Comparison of ENCODE assay signal across 10 mouse cellular contexts in the genomic region with DNA sequence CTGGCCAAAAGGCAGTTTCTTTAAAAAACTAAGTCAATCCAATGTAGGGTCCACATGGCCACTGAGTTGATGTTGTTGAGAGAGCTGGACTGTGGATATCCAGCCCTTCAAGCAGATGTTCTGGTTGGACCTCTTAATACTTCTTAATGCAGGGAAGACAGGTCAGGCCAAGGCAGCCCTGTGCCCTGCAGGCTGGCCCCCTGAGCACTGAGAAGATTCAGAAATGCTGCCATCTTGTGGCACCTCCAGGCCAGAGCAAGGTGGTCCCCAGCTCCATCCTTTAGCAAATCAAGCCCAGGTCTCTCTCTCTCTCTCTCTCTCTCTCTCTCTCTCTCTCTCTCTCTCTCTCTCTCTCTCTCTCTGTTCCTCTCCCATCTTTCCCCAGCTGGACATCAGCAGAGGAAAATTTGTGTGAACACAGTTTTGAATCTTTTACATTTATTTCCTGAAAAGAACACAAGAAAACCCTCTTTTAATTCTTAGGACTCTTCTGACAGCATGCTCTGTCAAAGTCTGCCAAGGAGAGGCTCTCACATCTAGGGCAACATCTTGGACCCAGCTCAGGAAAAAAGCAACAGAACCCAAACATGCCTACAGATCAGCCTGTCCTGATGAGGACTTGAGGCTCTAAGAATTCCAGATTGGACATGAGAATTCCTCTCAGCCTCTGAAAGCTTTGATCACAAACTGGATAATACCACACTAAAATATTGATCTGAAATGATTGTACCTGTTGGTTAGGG.
A peak's percentile ranks its signal among the peaks of the same experiment; 100 is the strongest.
DNase-seq lines count a peak whose midpoint lies in the region; ATAC-seq and TF ChIP-seq lines count a peak whose summit lies in the region.
"Had no signal": no experiment of that assay in that cellular context is flagged by ENCODE, and none has a peak within 500 bp of the region (broad histone marks: within the 10 kb centered on the region; RNA-seq: fewer than 3 reads in every experiment).

No protein-coding gene starts in this region.

- intact Hi-C loops in gastrocnemius, adult 2 months (cut with DNase I): no loop called here

- H3K9me3 ChIP-seq in midbrain, postnatal 0 days (ENCODE audit: low read length): no peaks in the 10 kb centered on the region
- H3K9me3 ChIP-seq: embryonic facial prominence, embryonic 13.5 days; liver, embryonic 15.5 days had no signal

- peak; percentile 42 for DNase-seq in gastrocnemius, adult 2 months
- DNase-seq in gastrocnemius, adult 8-10 months (ENCODE audit: low spot score in 2 of 2): no peak
- DNase-seq in A20 (ENCODE audit: low read depth, low spot score): peak; percentile 48
- DNase-seq in adrenal gland, postnatal 25 days: peak; percentile 17
- peak; percentile 41 for DNase-seq in gastrocnemius, postnatal 25 days
- DNase-seq in kidney, postnatal 4 days: peak; percentile 74 to 75
- peak; percentile 40 for DNase-seq in midbrain, postnatal 0 days (ENCODE audit: low spot score)
- no peak for DNase-seq in urinary bladder, adult 18-20 months (ENCODE audit: low spot score in 2 of 2)

- no peak overlapping the region for H3K4me2 ChIP-seq in midbrain, postnatal 0 days (ENCODE audit: low read depth, low read length, poor library complexity, severe bottlenecking)
- H3K4me2 ChIP-seq: embryonic facial prominence, embryonic 13.5 days; liver, embryonic 15.5 days had no signal

- no peaks in the 10 kb centered on the region for H3K27me3 ChIP-seq in midbrain, postnatal 0 days (ENCODE audit: insufficient read depth, low read length)
- H3K27me3 ChIP-seq: liver, embryonic 15.5 days had no signal

- no peaks in the 10 kb centered on the region for H3K36me3 ChIP-seq in midbrain, postnatal 0 days (ENCODE audit: insufficient read depth, low read length)
- H3K36me3 ChIP-seq: embryonic facial prominence, embryonic 13.5 days; liver, embryonic 15.5 days had no signal

- H3K27ac ChIP-seq in gastrocnemius, adult 2 months: no peak overlapping the region
- no peak overlapping the region for H3K27ac ChIP-seq in midbrain, postnatal 0 days (ENCODE audit: low read depth, low read length)
- H3K27ac ChIP-seq: embryonic facial prominence, embryonic 13.5 days; liver, embryonic 15.5 days had no signal

- TF ChIP-seq CTCF in gastrocnemius, adult 2 months (IDR thresholded peaks at IDR 0.05): peak; percentile 56
- peak; percentile 72 for TF ChIP-seq CTCF in midbrain, postnatal 0 days (IDR thresholded peaks at IDR 0.05)

- no peak overlapping the region for H3K9ac ChIP-seq in midbrain, postnatal 0 days (replicated peaks; ENCODE audit: low read length, poor library complexity, severe bottlenecking)
- H3K9ac ChIP-seq: embryonic facial prominence, embryonic 13.5 days; liver, embryonic 15.5 days had no signal

- no peaks in the 10 kb centered on the region for H3K4me1 ChIP-seq in midbrain, postnatal 0 days (ENCODE audit: insufficient read depth, low read length)
- H3K4me1 ChIP-seq: liver, embryonic 15.5 days had no signal

- no peak for ATAC-seq in midbrain, postnatal 0 days (ENCODE audit: low FRiP score)

- H3K4me3 ChIP-seq in gastrocnemius, adult 2 months: no peak overlapping the region
- no peak overlapping the region for H3K4me3 ChIP-seq in midbrain, postnatal 0 days (ENCODE audit: low read depth, low read length)
- H3K4me3 ChIP-seq: embryonic facial prominence, embryonic 13.5 days; liver, embryonic 15.5 days had no signal

Comparison
In these comparisons a context has a peak if more than half of its experiments do, and no peak if none do; other contexts are left out.
1. DNase-seq: peak in gastrocnemius, adult 2 months (single experiment), A20 (single experiment), adrenal gland, postnatal 25 days (single experiment), gastrocnemius, postnatal 25 days (single experiment), kidney, postnatal 4 days (2 of 2) and midbrain, postnatal 0 days (single experiment); none in gastrocnemius, adult 8-10 months (0 of 2) and urinary bladder, adult 18-20 months (0 of 2).